Mouse (Mus musculus) lung, postnatal 0 days (tissue): ENCODE measurements around the gene Catsperg1. TPM values are rescaled to one million over a fixed set of nuclear protein-coding genes. Genes with fewer than 3 reads are reported as not detected.
"Not testable (repeated sequence)": the region's sequence is repeated elsewhere in the genome, so short reads cannot be mapped to it uniquely, and the experiment has no call there.

Experiments
- ATAC-seq: fragments of 200-750 bp; cut with Nextera tagmentation; 2 replicates; pipeline ENCODE4 v1.8.0; 2017; ENCODE audit warnings: moderate library complexity
- DNase-seq: peaks from one replicate; pipeline ENCODE4 v3.0.0-alpha.2; 2016; ENCODE audit warnings: low spot score
- H3K27ac ChIP-seq: fragments of 300-500 bp; sonication (generic); 2 replicates; pipeline ENCODE4 v1.5.1; 2014; ENCODE audit warnings: antibody characterized with exemption, mild to moderate bottlenecking, low read length, mixed read lengths
- H3K27me3 ChIP-seq: fragments of 300-500 bp; sonication (generic); replicated peaks from 2 replicates; pipeline ENCODE4 v1.6.1; 2014; ENCODE audit warnings: low read length, mixed read lengths; ENCODE audit not compliant: insufficient read depth
- H3K36me3 ChIP-seq: fragments of 300-500 bp; sonication (generic); 2 replicates; pipeline ENCODE4 v1.6.1; 2014; ENCODE audit warnings: low read length, mixed read lengths; ENCODE audit not compliant: insufficient read depth
- H3K4me1 ChIP-seq: fragments of 300-500 bp; sonication (generic); 2 replicates; pipeline ENCODE4 v1.6.1; 2014; ENCODE audit warnings: antibody characterized with exemption, low read depth, low read length, mixed read lengths; ENCODE audit not compliant: insufficient read depth
- H3K4me2 ChIP-seq: fragments of 300-500 bp; sonication (generic); replicated peaks from 2 replicates; pipeline ENCODE4 v1.6.1; 2014; ENCODE audit warnings: low read depth, mild to moderate bottlenecking, low read length, moderate library complexity, mixed read lengths
- H3K4me3 ChIP-seq: fragments of 300-500 bp; sonication (generic); 2 replicates; pipeline ENCODE4 v1.5.1; 2014; ENCODE audit warnings: low read depth, low read length
- H3K9ac ChIP-seq: fragments of 300-500 bp; sonication (generic); replicated peaks from 2 replicates; pipeline ENCODE4 v1.6.1; 2014; ENCODE audit warnings: low read depth, mild to moderate bottlenecking
- H3K9me3 ChIP-seq: fragments of 300-500 bp; sonication (generic); 2 replicates; pipeline ENCODE4 v1.6.1; 2016; ENCODE audit warnings: low read length, mixed read lengths
- CTCF ChIP-seq: IDR thresholded peaks from 2 replicates; pipeline ENCODE4 v1.5.1; 2016; ENCODE audit warnings: antibody characterized with exemption, mild to moderate bottlenecking
- EP300 ChIP-seq: IDR thresholded peaks from 2 replicates; pipeline ENCODE4 v1.6.1; 2016; ENCODE audit warnings: antibody characterized with exemption, mild to moderate bottlenecking, control low read depth
- WGBS: fragments of 180-500 bp; shearing (Covaris S2); extraction: QIAGEN DNeasy Blood & Tissue Kit; methylation state at CpG from one replicate; pipeline ENCODE4 v1.1.7; 2014; 5-methylcytosine and 5-hydroxymethylcytosine counted together
- polyA plus RNA-seq: library from polyadenylated mRNA; unstranded; fragments of >200 nt; fragmentation: Nextera tagmentation; extraction: Ambion mirVana; gene quantifications from 2 replicates; pipeline ENCODE4 v1.2.1, GENCODE M21; 2015

The Catsperg1 gene
- polyA plus RNA-seq, 1 experiment from 2014 or later = 0.81 TPM

DNA sequence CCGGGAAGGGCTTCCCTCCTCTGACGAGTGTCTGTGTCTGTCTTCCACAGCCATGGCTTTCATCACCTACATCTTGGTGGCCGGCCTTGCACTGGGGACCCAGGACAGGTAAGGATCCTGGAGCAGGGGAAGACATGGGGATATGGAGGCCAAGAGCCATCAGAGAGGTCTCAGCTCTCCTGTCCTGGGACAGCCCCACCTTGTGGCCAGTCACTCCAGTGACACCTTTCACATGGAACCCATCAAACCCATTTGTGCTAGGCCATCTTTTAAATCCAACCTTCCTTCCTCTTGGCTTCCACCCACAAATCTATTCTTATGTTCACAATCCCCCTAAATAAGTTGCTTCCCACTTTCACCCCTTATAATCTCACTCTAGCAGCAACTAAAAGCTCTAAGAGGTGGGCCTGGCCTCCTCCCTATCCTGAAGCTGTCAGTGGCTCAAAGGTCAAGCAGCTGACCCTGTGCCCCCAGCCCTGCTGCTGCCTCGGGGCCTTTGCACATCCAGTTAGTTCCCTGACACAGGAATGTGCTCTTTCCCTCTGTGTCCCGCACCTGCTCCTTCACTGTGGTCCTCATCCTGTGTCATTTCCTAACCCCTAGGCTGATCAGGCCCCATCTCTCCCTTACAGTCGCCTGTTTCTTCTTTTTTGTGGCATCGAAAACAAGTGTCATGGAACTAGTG, 31.0 kb upstream of the Catsperg1 start:
- no peak overlapping the region for H3K27ac ChIP-seq
- ATAC-seq (no peak), DNase-seq (peak; percentile 54)
- no peak overlapping the region for H3K9ac ChIP-seq
- no peaks in the 10 kb centered on the region for H3K27me3 ChIP-seq
- no peaks in the 10 kb centered on the region for H3K9me3 ChIP-seq
- no peak overlapping the region for H3K4me2 ChIP-seq
- 84% methylated on average over 7 of the region's 7 CpGs for WGBS
- no peaks in the 10 kb centered on the region; the same call in 1 of the 2 replicates for H3K36me3 ChIP-seq
- peak; percentile 81 for TF ChIP-seq CTCF
- TF ChIP-seq EP300 = no peak
- peaks cover 8% of the 10 kb centered on the region for H3K4me1 ChIP-seq
- H3K4me3 ChIP-seq = no peak overlapping the region

DNA sequence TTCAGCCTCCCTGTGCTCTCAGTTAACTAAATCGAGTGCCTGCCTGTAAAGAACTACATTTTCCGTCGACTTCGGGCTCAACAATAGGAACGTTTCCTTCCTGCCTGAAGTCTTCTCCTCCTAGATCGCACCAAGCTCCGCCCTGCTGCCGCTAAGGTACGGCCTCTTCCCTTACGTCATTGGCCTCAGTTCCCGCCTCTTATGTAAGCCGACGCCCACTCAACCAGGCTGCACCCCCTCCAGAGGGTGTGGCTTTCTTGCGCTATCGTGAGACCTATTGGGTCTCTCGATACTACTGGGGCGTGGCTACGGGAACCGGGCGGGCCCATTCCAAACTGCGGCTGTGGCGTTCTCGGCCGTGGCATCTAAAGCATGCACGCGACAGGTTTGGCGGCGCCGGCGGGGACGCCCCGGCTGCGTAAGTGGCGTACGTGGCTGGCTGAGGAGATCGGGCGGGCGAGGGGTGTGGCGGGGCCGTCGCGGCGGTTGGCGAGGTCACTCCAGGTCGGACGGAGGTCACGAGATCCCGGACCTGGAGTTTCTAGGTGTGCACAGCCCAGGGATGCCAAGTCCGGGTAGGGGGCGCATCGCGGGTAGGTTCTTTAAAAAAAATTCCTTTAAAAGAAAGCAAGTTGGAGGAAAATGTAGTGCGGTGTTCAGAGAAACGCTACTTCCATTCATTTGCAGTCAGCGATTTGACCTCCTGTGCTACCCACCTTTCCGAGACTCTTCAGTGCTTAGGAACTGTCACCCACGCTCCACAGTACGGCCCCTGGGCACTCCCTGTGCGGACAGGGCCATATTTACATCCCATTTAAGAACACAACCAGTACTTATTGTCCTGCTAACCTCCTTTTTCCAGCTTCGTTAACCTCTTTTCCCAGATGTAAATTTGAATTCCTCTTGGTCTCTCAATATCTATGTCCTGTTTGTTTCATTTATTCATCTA, 24.5 kb upstream of the Catsperg1 start, which contains the start of gene Yif1b:
TSS of gene Yif1b (plus strand) at position 311 of the 949 bp plus-strand sequence.
- peak within 1 kb of the TSS; percentile 85 for H3K27ac ChIP-seq
- no peaks in the 10 kb centered on the region for H3K9me3 ChIP-seq
- H3K27me3 ChIP-seq = no peaks in the 10 kb centered on the region
- H3K36me3 ChIP-seq = no peaks in the 10 kb centered on the region
- DNase-seq (peak; percentile 100), ATAC-seq (peak; percentile 95)
- peak within 1 kb of the TSS; percentile 73 for H3K4me2 ChIP-seq
- peak within 1 kb of the TSS; percentile 66 for H3K4me3 ChIP-seq
- peak; percentile 94 for TF ChIP-seq EP300
- peak; percentile 16; the same call in 1 of the 2 replicates for TF ChIP-seq CTCF
- H3K9ac ChIP-seq = peak within 1 kb of the TSS; percentile 51
- WGBS = under 1% methylated on average over 57 of the region's 60 CpGs
- peaks cover 8% of the 10 kb centered on the region; the same call in 1 of the 2 replicates for H3K4me1 ChIP-seq

DNA sequence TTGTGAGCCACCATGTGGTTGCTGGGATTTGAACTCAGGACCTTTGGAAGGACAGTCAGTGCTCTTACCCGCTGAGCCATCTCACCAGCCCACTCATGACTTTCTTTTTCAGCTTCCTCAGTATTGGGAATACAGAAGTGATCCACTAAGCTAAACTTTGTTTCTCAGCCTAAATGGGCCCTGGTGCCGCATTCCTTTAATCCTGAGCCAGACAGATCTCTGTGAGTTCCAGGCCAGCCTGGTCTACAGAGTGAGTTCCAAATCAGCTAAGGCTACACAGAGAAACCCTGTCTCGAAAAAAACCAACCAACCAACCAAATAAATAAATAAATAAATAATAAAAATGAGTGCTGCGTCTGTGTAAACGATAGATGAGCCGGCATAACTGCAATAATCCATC, 23.8 kb upstream of the Catsperg1 start:
- H3K9me3 ChIP-seq, H3K4me1 ChIP-seq, H3K36me3 ChIP-seq, H3K27me3 ChIP-seq, DNase-seq: not testable (repeated sequence)
- peak overlapping the region; percentile 73 for H3K4me2 ChIP-seq
- 23% methylated on average over 6 of the region's 6 CpGs for WGBS
- ATAC-seq = peak; percentile 0; the same call in 1 of the 2 replicates
- H3K4me3 ChIP-seq = peak overlapping the region; percentile 15; the same call in 1 of the 2 replicates
- peak overlapping the region; percentile 85 for H3K27ac ChIP-seq
- H3K9ac ChIP-seq = 0 out of 2 replicates have a peak overlapping the region, but pooled peaks have one; percentile 23

DNA sequence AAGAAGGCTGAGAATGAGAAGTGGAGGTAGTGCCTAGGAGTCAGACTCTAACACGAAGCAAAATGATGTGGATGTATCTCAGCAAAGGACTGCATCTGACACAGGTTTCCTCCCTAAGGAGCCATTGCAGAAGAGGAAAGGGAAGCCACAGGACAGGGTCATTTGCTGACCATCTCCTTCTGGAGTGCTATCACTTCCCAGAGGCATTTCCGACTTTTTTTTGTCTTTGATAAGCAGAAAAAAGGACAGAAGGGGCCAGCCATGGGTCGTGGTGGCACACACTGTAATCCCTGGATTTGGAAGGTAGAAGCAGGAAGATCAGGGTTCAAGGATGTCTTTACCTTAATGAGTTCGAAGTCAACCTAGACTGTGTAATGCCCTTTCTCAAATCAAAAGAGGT, 22.8 kb upstream of the Catsperg1 start:
- 74% methylated on average over 4 of the region's 4 CpGs for WGBS
- Histone ChIP-seq H3K9ac (no peak overlapping the region), H3K4me1 (peaks cover 8% of the 10 kb centered on the region; the same call in 1 of the 2 replicates), H3K4me3 (no peak overlapping the region), H3K4me2 (no peak overlapping the region), H3K36me3 (no peaks in the 10 kb centered on the region), H3K9me3 (no peaks in the 10 kb centered on the region), H3K27me3 (no peaks in the 10 kb centered on the region), H3K27ac (no peak overlapping the region)
- ATAC-seq = no peak
- no peak for TF ChIP-seq EP300
- TF ChIP-seq CTCF = no peak
- no peak for DNase-seq

DNA sequence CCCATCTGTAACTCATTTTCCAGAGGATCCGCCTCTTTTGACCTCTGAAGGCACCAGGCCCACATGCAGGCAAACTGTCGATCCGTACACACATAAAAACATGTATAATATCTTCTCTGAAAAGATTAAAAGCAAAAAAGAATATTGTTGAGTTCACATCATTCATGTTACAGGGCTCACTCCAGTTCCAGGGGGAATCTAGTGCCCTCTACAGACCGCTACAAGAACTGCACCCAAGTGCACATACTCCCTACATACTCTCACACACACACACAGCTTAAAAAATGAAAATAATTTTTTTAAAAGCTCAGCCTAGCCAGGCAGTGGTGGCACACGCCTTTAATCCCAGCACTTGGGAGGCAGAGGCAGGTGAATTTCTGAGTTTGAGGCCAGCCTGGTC, 20.8 kb upstream of the Catsperg1 start:
- Histone ChIP-seq H3K4me1 (peaks cover 8% of the 10 kb centered on the region; the same call in 1 of the 2 replicates), H3K9me3 (no peaks in the 10 kb centered on the region), H3K27me3 (no peaks in the 10 kb centered on the region), H3K9ac (no peak overlapping the region), H3K4me2 (no peak overlapping the region), H3K4me3 (no peak overlapping the region), H3K27ac (peak overlapping the region; percentile 60; the same call in 1 of the 2 replicates), H3K36me3 (no peaks in the 10 kb centered on the region)
- DNase-seq = no peak
- 79% methylated on average over 5 of the region's 5 CpGs for WGBS
- ATAC-seq = no peak
- TF ChIP-seq CTCF = peak; percentile 49
- TF ChIP-seq EP300 = no peak

DNA sequence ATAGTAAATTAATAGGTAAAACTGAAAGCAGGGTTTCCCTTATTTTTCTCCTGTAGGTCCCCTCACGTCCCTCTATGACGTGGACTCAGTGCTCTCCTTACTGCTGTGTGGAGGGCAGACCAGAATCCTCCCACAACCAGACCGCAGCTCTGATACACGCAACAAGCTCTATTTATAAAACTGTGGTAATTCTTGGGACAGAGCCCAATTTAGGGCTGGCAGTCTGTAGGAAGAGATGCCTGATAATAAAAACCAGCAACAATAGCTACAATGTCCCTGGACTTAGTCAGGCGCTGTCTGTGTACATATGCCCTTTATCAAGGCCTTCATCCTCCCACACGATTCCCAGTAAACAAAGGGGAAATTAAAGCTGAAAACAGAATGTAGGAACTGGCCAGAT, 19.9 kb upstream of the Catsperg1 start:
- Histone ChIP-seq H3K27me3 (no peaks in the 10 kb centered on the region), H3K4me1 (peaks cover 3% of the 10 kb centered on the region; the same call in 1 of the 2 replicates), H3K4me3 (no peak overlapping the region), H3K9me3 (no peaks in the 10 kb centered on the region), H3K36me3 (no peaks in the 10 kb centered on the region), H3K4me2 (no peak overlapping the region), H3K9ac (no peak overlapping the region), H3K27ac (peak overlapping the region; percentile 64)
- peak; percentile 80 for DNase-seq
- TF ChIP-seq EP300 = peak; percentile 85
- TF ChIP-seq CTCF = no peak
- peak; percentile 22 for ATAC-seq
- WGBS = 37% methylated on average over 6 of the region's 6 CpGs
